Mouse (Mus musculus) MEL (cell line): ENCODE data around the gene Chd5. TPM values are rescaled to one million over a fixed set of nuclear protein-coding genes. Genes with fewer than 3 reads are reported as not detected.

Experiments
- DNase-seq: peaks from one replicate; pipeline ENCODE4 v3.0.0; 2011; ENCODE audit warnings: low read depth, low spot score
- H3K27ac ChIP-seq: 2 replicates; pipeline ENCODE4 v1.5.1; 2012; ENCODE audit warnings: low read depth, mild to moderate bottlenecking, control low read depth, low read length, moderate library complexity; ENCODE audit not compliant: control insufficient read depth
- H3K27me3 ChIP-seq, 2 experiments: fragments of 150-350 bp in 1 of 2; sonication (generic) in 1 of 2; 2 replicates each; pipeline ENCODE4 v1.6.1; 2012; ENCODE audit warnings: low read length in 2 of 2, mild to moderate bottlenecking in 2 of 2, improper control_type of control experiment in 1 of 2, moderate library complexity in 1 of 2; ENCODE audit not compliant: insufficient read depth in 2 of 2, control insufficient read depth in 1 of 2
- H3K36me3 ChIP-seq, 2 experiments: 2 replicates each; pipeline ENCODE4 v1.6.1; 2012 to 2014; ENCODE audit warnings: low read length in 2 of 2, improper control_type of control experiment in 1 of 2, inconsistent platforms in 1 of 2, mild to moderate bottlenecking in 1 of 2; ENCODE audit not compliant: insufficient read depth in 2 of 2, control insufficient read depth in 1 of 2
- H3K4me1 ChIP-seq, 2 experiments: fragments of 150-350 bp in 1 of 2; sonication (generic) in 1 of 2; 2 replicates each; pipeline ENCODE4 v1.6.1; 2012; ENCODE audit warnings: low read length in 2 of 2, improper control_type of control experiment in 1 of 2, mild to moderate bottlenecking in 1 of 2; ENCODE audit not compliant: insufficient read depth in 2 of 2, control insufficient read depth in 1 of 2
- H3K4me3 ChIP-seq, 2 experiments: fragments of 150-350 bp in 1 of 2; sonication (generic) in 1 of 2; 2 replicates each; pipeline ENCODE4 v1.5.1; 2012; ENCODE audit warnings: low read depth in 2 of 2, low read length in 2 of 2, mild to moderate bottlenecking in 2 of 2, moderate library complexity in 2 of 2, control low read depth in 1 of 2, improper control_type of control experiment in 1 of 2; ENCODE audit not compliant: control insufficient read depth in 1 of 2, insufficient read depth in 1 of 2
- H3K79me2 ChIP-seq: 2 replicates; pipeline ENCODE4 v1.6.1; 2012; ENCODE audit warnings: mild to moderate bottlenecking, low read length, moderate library complexity; ENCODE audit not compliant: control insufficient read depth, poor library complexity, insufficient read depth
- H3K9ac ChIP-seq: 2 replicates; pipeline ENCODE4 v1.6.1; 2012; ENCODE audit warnings: low read depth, mild to moderate bottlenecking, control low read depth, low read length, moderate library complexity; ENCODE audit not compliant: control insufficient read depth, poor library complexity, severe bottlenecking
- H3K9me3 ChIP-seq: fragments of 150-350 bp; sonication (generic); replicated peaks from 2 replicates; pipeline ENCODE4 v1.6.1; 2012; ENCODE audit warnings: mild to moderate bottlenecking, low read length, improper control_type of control experiment, moderate library complexity; ENCODE audit not compliant: insufficient read depth
- BHLHE40 ChIP-seq: IDR thresholded peaks from 2 replicates; pipeline ENCODE4 v1.6.1; 2012; ENCODE audit warnings: low read depth, mild to moderate bottlenecking, inconsistent platforms, low read length, improper control_type of control experiment, borderline replicate concordance
- CHD1 ChIP-seq: IDR thresholded peaks from 2 replicates; pipeline ENCODE4 v1.6.1; 2012; ENCODE audit warnings: low read depth, mild to moderate bottlenecking, inconsistent platforms, low read length, improper control_type of control experiment
- ELF1 ChIP-seq: IDR thresholded peaks from 2 replicates; pipeline ENCODE4 v1.6.1; 2014; ENCODE audit warnings: low read depth, mild to moderate bottlenecking, inconsistent platforms, low read length, improper control_type of control experiment, moderate library complexity
- EP300 ChIP-seq, 2 experiments: IDR thresholded peaks; 2 replicates each; pipeline ENCODE4 v1.6.1; 2011; ENCODE audit warnings: improper control_type of control experiment in 2 of 2, low read length in 2 of 2, low read depth in 1 of 2, mild to moderate bottlenecking in 1 of 2
- KAT2A ChIP-seq: conservative IDR thresholded peaks from 2 replicates; pipeline ENCODE4 v1.6.1; 2012; ENCODE audit warnings: low read depth, low read length, improper control_type of control experiment, inconsistent platforms
- MXI1 ChIP-seq: IDR thresholded peaks from 2 replicates; pipeline ENCODE4 v1.6.1; 2011; ENCODE audit warnings: mild to moderate bottlenecking, low read depth, low read length, improper control_type of control experiment
- MYB ChIP-seq: IDR thresholded peaks from 2 replicates; pipeline ENCODE4 v1.6.1; 2011; ENCODE audit warnings: mild to moderate bottlenecking, low read depth, low read length, improper control_type of control experiment
- MYC ChIP-seq: IDR thresholded peaks from 2 replicates; pipeline ENCODE4 v1.6.1; 2011; ENCODE audit warnings: low read depth, mild to moderate bottlenecking, low read length, improper control_type of control experiment, moderate library complexity
- NRF1 ChIP-seq: IDR thresholded peaks from 2 replicates; pipeline ENCODE4 v1.6.1; 2014; ENCODE audit warnings: low read depth, mild to moderate bottlenecking, inconsistent platforms, low read length, improper control_type of control experiment, moderate library complexity; ENCODE audit not compliant: poor library complexity, insufficient read depth, severe bottlenecking
- RAD21 ChIP-seq: IDR thresholded peaks from 2 replicates; pipeline ENCODE4 v1.6.1; 2011; ENCODE audit warnings: mild to moderate bottlenecking, low read depth, low read length, improper control_type of control experiment
- RCOR1 ChIP-seq: IDR thresholded peaks from 2 replicates; pipeline ENCODE4 v1.6.1; 2012; ENCODE audit warnings: low read depth, mild to moderate bottlenecking, inconsistent platforms, low read length, improper control_type of control experiment
- SIN3A ChIP-seq: IDR thresholded peaks from 2 replicates; pipeline ENCODE4 v1.6.1; 2012; ENCODE audit warnings: low read length, improper control_type of control experiment, inconsistent platforms
- SMC3 ChIP-seq: IDR thresholded peaks from 2 replicates; pipeline ENCODE4 v1.6.1; 2011; ENCODE audit warnings: low read depth, low read length, improper control_type of control experiment
- TCF12 ChIP-seq: IDR thresholded peaks from 2 replicates; pipeline ENCODE4 v1.6.1; 2014; ENCODE audit warnings: low read depth, mild to moderate bottlenecking, inconsistent platforms, low read length, improper control_type of control experiment, moderate library complexity
- UBTF ChIP-seq: IDR thresholded peaks from 2 replicates; pipeline ENCODE4 v1.6.1; 2012; ENCODE audit warnings: low read depth, mild to moderate bottlenecking, inconsistent platforms, low read length, improper control_type of control experiment, moderate library complexity, borderline replicate concordance; ENCODE audit not compliant: insufficient read depth
- USF1 ChIP-seq: IDR thresholded peaks from 2 replicates; pipeline ENCODE4 v1.6.1; 2014; ENCODE audit warnings: low read depth, mild to moderate bottlenecking, inconsistent platforms, low read length, improper control_type of control experiment, moderate library complexity
- ZC3H11A ChIP-seq: IDR thresholded peaks from 2 replicates; pipeline ENCODE4 v1.6.1; 2012; ENCODE audit warnings: low read depth, mild to moderate bottlenecking, inconsistent platforms, low read length, improper control_type of control experiment
- ZKSCAN1 ChIP-seq: IDR thresholded peaks from 2 replicates; pipeline ENCODE4 v1.6.1; 2012; ENCODE audit warnings: low read depth, mild to moderate bottlenecking, inconsistent platforms, low read length, improper control_type of control experiment, moderate library complexity
- ZNF384 ChIP-seq: IDR thresholded peaks from 2 replicates; pipeline ENCODE4 v1.6.1; 2012; ENCODE audit warnings: low read depth, mild to moderate bottlenecking, inconsistent platforms, low read length, improper control_type of control experiment
- polyA plus RNA-seq, 2 experiments: library from polyadenylated mRNA; stranded (reverse) in 1 of 2; unstranded in 1 of 2; fragments of >175 nt in 1 of 2; fragments of >200 nt in 1 of 2; gene quantifications; 2 replicates each; pipeline versions ENCODE4 v1.2.1 to v1.2.4; 2012; ENCODE audit warnings: low replicate concordance in 2 of 2, low read depth in 1 of 2; ENCODE audit not compliant: insufficient read length in 2 of 2, insufficient read depth in 1 of 2, missing spikeins in 1 of 2
- total RNA-seq: library from RNA; depleted of rRNA; stranded (reverse); fragments of 300-350 nt; gene quantifications from 2 replicates; pipeline ENCODE4 v1.2.3, GENCODE M21; 2012; rRNA removed

The Chd5 gene
- total RNA-seq (0.15 and 0.39 TPM in 2 replicates), polyA plus RNA-seq (under 1 TPM in 1 of 2 experiments, not detected in 1; 0.91 TPM)

GRCm38 (mm10) chr4:152338419-152339292, at the start of gene Chd5:
Gene Chd5 (plus strand): TSS chr4:152338651.
- TF ChIP-seq ZKSCAN1, result no peak
- TF ChIP-seq BHLHE40, result no peak
- no peak for TF ChIP-seq ZNF384
- TF ChIP-seq RCOR1, result no peak
- no peak for TF ChIP-seq SMC3
- no peak for TF ChIP-seq NRF1
- TF ChIP-seq KAT2A, result no peak
- no peak for TF ChIP-seq MYB
- TF ChIP-seq TCF12, result no peak
- no peak for TF ChIP-seq SIN3A
- no peak for TF ChIP-seq USF1
- no peak for TF ChIP-seq CHD1
- TF ChIP-seq ZC3H11A, result no peak
- no peak for TF ChIP-seq RAD21
- TF ChIP-seq ELF1, result no peak
- Histone ChIP-seq H3K79me2 (no peaks in the 10 kb centered on the region), H3K27ac (no peak within 1 kb of the TSS), H3K4me3 (no peak within 1 kb of the TSS), H3K36me3 (no peaks in the 10 kb centered on the region), H3K9ac (no peak within 1 kb of the TSS), H3K27me3 (no peaks in the 10 kb centered on the region), H3K4me1 (no peaks in the 10 kb centered on the region), H3K9me3 (no peaks in the 10 kb centered on the region)
- DNase-seq, result no peak

DNA sequence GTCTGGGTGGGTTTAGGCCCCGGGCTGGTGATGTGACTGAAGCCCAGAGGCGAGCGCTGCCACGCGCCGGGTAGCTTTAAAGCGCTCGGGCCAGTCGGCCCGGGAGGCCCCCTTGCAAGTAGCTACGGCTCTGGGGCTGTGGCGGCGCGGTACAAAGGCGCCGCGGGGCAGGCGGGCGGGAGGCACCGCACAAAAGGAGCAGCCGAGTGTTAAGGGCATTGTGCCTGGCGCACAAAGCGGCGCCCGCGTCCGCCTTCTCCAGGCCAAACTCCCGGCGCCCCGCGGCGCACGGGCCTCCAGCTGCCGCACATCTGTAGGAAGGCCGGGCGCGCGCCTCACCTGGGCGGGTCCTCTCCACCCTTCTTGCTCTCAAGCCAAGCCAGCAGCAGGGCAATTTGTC, 48.1 kb upstream of the Chd5 start:
- H3K4me3 ChIP-seq, result no peak overlapping the region
- H3K36me3 ChIP-seq, result no peaks in the 10 kb centered on the region
- H3K27ac ChIP-seq, result no peak overlapping the region
- no peak for DNase-seq
- peaks cover 0 to 6% of the 10 kb centered on the region in 2 experiments; a peak in 1 of 4 replicates for H3K4me1 ChIP-seq
- H3K9me3 ChIP-seq, result no peaks in the 10 kb centered on the region
- TF ChIP-seq ZKSCAN1, result no peak
- TF ChIP-seq ZNF384, result no peak
- no peak for TF ChIP-seq NRF1
- no peak for TF ChIP-seq USF1
- TF ChIP-seq UBTF, result no peak
- no peak for TF ChIP-seq MXI1
- TF ChIP-seq MYC, result no peak
- TF ChIP-seq EP300 (IDR thresholded peaks at IDR 0.05; ENCODE audit: low read depth in 1 of 2, low read length in 2 of 2), result no peak
- H3K27me3 ChIP-seq, result no peaks in the 10 kb centered on the region
- H3K9ac ChIP-seq, result no peak overlapping the region
- H3K79me2 ChIP-seq, result no peaks in the 10 kb centered on the region
